Mouse (Mus musculus) kidney, adult 8-10 months (tissue): Measurements from ENCODE around the gene Sft2d1.

Experiments used
- DNase-seq, 2 experiments: peaks; one replicate each; pipeline ENCODE4 v3.0.0; 2022

Gene Sft2d1

DNA sequence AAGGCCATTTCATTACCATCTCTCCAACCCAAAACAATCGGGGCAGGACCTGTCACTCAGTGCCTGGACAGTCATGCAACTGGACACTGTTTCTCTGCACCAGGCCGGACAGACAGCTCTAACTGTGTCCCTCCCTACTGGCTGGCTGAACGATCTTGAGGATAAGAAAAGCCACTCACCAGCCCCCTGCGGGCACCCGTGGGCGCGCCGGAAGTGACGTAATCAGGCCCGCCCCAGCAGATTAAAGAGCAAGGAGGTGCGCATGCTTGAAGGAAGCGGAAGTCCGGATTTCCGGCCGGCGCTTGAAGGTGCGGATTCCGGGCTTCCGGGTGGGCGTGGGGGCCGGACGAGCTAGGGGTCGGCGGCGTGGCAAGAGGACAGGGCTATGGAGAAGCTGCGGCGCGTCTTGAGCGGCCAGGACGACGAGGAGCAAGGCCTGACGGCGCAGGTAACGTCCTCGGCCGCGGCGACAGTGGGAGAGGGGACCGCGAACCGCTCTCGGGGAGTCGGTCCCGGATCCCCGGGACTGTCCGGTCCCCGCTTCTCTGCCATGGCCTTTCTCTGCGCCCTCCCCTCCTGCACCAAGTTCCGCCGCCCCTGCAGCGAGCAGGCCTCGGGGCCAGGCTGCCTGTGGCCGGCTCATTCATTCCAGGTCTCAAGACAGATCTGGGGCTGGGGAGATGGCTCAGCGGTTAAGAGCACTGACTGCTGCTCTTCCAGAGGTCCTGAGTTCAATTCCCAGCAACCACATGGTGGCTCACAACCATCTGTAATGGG is at the start of gene Sft2d1:
Sft2d1 (plus strand) TSS at position 265 of the 777 bp plus-strand sequence.
- peak; percentile 96 to 97 for DNase-seq

DNA sequence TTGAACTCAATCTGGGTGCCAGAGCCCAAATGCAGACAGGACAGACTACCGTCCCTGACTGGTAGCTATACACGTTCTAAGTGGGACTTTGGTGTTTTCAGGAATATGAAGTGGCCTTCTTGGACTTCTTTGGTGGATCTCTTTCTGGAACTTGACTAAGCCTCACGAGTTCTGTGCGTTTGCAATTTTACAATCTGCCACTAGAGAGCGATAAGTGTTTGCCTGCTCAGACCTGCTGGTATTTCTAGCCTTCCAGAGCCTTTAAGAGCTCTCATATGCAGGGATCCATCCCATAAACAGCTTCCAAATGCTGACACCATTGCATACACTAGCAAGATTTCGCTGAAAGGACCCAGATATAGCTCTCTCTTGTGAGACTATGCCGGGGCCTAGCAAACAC is 46.3 kb upstream of the Sft2d1 start:
- peak; percentile 64 to 70 for DNase-seq

DNA sequence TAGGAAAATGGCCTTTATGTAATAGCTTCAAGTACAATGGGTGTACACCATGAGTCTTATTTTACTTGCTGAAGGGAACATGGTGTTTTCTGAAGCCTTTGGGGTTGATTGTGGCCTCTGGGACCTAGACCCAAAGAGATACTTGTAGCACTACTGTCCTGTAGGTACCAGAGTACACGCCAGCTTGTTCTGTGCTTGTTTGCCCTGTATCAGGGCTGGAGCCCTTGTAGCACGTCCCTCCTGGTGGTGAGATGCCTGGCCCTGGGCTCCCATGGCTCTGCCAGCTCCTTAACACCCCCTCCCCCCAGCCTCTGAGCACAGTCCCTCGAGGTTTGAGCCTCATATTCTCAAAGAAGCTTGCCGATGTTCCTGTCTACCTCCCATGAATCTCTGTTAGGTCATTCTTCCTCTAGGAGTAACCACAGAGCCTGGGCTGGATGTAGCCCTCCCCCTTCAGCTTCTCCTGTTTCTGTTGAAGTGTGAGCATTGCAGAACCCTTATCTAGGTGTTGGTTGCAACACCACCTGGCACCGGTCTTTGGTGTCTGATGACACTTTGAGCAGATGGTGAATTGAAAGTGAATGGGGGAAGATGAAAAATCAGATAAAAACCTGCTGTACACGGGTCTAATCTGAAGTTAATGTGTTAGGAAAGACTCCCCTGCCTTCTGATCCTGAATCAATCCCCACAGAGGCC is 38.7 kb upstream of the Sft2d1 start:
- no peak for DNase-seq

DNA sequence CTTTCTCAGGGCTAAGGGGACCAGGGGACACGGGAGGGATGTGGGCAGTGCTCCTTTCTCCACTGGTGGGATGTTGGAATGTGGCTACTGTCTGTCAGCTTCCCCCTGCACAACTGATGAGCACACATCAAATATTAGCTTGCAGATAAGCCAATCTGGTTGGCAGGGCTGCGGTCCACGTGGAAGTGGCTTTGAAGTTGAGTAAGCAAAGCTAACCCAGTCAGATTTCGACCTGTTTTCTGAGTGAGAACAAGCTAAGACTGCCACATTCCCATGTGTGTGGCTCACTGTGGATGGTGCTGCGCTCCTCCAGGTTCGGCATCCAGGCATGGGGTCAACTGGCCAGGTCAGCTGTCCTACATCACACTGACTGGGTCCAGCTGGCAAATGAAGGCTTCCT is 38.0 kb upstream of the Sft2d1 start:
- no peak for DNase-seq

DNA sequence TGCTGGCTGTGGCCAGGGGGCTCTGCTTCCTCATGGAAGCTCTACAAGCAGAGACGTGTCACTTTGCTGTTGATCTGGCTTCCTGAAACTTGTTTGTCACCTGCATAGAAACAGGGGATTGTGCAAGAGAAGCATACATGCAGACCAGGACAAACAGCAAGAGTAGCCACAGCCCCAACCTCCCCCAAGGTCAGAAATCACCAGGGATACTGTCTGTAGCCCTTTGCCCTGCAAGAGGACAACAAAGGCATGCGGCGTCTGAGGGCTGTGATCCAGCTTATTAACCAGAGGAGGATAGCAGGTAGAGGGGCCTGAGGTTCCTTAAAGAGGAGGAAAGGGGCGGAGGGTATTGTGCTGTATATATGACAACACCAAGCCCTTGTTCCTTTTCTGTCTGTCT is 34.8 kb upstream of the Sft2d1 start:
- DNase-seq, result peak; percentile 75 to 79

DNA sequence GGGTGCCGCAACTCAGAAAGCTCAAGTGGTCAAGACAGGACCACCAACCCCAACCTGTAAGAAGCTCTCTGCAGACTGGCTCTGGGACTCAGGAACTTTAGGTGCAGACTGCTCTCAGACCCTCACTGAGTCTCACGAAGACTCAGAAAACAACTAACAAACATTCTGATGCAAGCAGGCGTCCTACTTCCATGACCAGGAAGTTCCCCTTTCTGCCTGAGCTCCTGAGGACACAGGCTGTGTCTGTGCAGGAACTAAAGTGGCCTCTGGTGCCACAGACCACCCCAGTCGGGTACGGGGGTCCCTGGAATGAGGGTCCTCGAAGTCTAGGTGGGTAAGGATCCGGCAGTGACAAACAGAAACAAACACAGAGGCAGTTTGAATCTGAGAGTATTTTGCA is 34.2 kb upstream of the Sft2d1 start:
- no peak for DNase-seq

DNA sequence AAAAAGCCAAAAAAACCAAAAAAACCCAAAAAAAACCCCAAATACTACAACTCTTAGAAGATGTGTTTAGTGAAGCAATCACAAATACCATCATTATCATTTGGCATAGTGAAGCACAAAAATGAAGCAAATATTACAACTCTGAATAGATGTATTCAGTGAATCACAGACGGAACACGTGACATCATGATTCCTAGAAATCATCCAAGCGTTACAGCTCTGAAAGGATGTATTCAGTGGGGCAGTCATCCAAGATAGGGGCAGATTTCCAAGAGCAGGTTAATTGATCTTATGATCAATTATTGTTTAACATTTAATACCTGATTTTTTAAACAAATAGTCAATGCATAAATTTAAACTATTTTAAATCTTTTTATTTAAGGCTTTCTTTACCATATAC is 33.6 kb upstream of the Sft2d1 start:
- no peak for DNase-seq

DNA sequence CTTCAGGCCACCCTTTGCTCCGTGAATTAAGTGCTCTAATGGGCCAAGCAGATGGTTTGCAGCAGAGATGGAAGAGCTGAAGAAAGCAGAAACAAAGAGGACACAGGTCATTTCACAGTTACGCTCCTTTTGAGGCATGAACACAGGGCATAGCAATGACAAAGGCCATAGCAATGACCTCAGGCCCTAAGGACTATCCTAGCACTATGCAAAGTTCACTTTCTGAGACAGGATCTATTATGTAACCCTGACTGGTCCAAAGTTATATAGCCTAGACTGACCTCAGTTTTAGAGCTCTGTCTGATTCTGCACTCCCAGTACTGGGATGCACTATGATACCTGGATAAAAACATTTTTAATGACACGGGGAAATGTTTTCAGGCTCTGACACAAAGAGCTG is 32.5 kb upstream of the Sft2d1 start:
- DNase-seq, result peak in 1 of 2 experiments; percentile 48

DNA sequence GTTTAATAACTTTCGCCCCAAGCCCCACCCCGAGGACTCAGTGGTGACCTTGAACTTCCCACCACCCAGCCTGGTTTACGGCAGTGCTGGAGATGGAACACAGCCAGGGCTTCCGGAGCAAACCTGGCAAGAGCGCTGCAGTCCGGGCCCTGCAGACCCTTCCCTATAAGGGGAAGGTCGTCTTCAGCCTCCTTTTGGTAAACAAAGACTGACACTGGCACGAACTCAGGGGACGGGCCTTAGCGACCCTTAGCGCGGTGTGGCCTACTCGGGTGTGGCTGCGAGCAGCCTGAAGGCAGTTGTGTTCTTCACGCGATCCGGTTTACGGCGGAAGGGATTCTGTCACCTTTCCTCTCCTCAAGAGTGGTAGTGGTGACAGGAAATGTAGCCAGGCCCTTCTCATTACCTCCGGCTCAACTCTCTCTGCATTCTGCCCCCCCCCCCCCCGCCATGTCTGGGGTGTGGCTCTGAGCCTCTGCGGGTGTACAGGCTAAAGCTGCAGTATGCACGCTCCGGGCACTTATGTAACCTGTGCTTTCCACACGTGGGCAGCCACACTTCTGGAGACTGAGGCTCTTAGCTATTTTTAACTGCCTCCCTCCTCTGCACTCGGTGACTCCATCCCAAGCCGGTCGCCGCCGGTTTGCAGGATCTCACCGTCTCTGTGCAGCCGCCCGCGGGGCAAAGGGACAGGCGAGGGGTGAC is 27.9 kb upstream of the Sft2d1 start, which contains the start of gene Mpc1:
Mpc1 (plus strand) TSS at position 84 of the 705 bp plus-strand sequence.
- DNase-seq, result peak; percentile 93 to 96

DNA sequence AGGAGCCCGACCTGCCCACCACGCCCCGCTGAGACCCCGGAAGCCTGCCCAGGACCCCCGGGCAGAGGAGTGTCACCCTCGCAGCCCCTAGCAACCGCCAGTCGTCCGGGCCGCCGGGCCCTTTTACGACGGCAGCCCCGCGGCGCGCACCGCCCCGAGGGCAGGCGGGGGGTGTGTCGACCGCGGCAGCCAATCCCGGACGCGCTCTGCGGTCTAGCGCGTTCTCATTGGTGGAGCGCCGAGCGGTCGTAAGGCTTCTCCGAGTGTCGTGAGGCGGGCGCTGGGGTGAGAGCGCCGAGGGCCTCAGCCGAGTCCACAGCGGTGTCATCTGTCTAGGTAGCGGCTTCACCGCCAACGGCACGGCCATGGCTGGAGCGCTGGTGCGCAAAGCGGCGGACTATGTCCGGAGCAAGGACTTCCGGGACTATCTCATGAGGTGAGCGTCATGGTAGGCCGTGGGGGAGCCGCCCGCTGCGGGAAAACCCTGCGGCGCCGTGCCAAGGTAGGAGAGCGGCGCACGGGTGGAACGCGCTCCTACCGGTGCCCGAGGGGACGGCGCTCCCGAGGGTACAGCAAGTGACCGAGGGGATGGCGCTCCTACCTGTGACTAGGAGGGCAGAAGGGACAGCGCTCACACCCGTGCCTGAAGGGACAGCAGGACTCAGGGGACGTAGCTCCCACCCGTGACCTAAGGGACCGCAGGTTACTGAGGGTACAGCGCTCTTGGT is 27.2 kb upstream of the Sft2d1 start:
- peak; percentile 95 to 97 for DNase-seq

DNA sequence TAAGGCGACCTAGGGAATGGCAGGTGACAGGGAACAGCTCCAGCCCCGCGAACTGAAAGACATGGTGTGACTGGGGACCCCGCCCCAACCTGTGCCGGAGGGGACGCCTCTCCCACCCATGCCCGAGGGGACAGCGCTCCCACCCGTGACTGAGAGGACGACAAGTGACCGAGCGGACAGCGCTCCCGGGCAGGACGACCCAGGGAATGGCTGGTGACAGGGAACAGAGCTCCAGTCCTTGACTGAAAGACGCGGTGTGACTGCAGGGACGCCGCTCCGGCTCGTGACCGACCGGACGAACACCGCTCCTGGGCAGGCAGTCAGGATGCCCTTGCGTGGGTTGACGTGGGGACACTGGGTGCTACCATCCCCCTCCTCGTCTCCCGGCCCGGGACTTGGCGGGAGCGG is 26.6 kb upstream of the Sft2d1 start:
- peak; percentile 50 to 58 for DNase-seq

DNA sequence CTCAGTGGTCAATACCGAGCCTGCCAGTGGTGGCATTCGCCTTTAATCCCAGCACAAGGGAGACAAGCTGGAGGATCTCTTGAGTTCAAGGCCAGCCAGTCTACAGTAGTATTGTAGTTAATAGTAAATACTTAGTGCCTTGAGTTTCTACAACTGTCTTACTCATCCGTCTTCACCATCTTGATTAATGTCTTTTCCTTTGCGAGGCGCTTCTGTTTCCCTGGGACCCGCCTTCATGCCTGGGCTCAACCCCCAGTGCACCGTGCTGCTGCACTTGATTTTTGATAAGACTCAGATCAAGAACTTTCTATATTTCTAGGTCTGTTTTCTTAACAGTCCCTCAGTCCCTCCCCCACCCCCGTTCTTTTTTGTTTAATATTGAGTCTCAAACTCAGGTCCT is 25.8 kb upstream of the Sft2d1 start:
- no peak for DNase-seq

DNA sequence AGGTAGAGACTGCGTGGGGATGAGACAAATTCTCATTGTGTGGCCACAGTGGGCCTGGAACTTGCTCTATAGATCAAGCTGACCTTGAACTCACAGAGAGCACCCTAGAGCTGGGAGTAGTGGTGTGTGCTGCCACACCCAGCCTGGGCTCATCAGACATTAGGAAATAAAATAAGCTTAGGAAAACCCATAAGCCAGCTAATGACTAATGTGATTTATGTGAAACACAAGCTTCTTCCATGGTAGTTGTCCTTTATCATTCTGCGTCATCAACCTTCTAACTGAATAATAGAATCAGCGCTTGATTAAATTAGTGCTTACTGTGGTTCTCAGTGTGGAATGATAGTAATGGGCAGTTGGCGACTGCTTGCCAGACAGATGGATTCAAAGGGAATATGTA is 23.9 kb upstream of the Sft2d1 start:
- no peak for DNase-seq

DNA sequence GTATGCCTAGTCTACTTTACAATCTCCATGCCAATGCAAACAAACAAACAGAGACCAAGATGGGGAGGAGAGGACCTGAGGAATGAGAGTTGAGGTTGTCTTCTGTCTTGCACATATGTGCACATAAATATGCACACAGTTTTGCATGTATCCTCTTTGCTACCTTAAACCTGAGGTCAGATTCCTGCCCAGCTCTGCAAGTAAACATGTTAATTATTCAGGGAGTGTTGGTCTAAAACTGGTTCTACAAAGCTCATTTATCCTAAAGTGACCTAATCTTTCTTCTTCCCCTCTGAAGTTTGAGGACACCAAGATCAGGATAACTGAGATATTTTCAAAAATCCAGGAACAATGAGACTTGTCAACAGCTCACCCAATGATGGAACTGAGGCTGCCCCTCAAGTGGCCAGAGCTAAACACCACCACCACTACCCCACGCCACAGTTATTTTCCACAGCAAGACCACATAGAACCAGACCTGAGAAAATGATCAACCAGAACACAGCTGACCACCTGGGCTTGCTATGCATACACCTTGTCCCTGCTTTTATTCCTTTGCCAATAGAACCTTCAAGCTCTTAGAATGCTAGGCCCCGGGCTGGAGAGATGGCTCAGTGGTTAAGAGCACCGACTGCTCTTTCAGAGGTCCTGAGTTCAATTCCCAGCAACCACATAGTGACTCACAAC is 20.8 kb upstream of the Sft2d1 start:
- DNase-seq, result peak in 1 of 2 experiments; percentile 43

DNA sequence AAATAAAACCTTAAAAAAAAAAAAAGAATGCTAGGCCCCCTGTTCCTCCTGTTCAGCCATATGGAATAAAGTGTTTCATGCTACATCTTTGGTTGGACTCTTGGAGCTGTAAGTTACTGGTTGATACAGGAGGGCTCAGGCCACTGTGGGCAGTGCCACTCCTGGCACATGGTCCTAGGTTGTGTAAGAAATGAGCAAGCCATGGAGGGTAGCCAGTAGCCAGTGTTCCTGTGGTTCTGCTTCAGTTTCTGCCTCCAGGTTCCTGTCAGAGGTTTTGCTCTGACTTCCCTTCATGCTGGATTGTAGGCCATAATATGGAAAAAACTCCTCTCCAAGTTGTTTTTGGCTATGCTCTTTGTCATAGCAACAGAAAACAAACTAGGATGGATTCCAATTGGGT is 20.2 kb upstream of the Sft2d1 start:
- no peak for DNase-seq

DNA sequence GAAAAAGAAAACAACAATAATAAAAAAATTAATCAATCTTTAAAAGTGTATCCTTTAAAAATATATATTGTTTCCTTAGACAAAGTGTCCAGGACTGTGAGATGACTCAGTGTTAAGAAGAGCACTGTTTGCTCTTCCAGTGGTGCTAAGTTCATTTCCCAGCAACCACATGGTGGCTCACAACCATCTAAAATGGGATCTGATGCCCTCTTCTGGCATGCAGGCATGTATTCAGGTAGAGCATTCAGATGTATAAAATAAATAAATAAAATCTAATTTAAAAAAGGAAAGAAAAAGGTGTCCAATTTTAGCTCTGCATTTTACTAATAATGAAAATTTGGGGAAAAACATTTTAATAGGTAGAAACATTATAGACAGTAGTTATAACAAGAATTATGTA is 15.1 kb upstream of the Sft2d1 start:
- DNase-seq, result no peak

DNA sequence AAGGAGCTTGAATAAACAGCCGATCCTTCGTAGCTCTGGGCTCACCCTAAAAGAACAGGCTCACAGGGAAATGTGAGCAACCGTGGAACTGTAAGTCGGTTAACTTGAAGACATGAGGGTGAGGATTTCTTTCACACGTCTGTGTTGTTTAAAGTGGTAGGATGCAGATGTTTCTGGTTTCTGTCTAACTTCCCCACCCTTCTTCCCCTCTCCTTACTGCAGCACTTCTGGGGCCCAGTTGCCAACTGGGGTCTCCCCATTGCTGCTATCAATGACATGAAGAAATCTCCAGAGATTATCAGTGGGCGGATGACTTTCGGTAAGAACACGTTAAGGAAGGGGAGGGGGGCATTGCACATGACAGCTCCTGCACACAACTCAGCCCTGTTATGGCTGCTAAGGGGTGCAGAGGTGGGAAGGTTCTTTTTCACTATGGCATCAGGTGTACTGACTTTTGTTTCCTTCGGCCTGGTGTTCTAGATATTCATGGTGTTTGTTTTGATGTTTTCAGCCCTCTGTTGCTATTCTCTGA is 14.5 kb upstream of the Sft2d1 start:
- DNase-seq, result no peak

DNA sequence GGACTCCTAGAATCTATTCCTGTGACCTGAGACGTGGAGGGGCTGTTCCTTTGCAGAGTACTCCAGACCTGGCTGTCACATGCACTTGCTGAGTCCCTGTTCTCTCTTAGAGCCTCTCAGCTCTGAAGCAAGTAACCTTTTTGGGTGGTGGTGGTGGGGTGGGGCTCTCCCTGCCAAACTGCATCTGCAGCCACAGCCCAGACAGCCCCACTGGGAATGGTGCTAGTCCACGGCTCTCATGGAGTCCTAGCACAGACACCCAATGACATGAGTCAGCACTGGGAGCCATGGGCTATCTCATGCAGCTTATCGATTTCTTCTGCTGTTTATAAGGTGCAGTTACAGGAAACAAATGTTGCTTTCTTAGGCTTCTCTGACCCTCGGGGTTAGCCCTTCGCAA is 13.2 kb upstream of the Sft2d1 start:
- DNase-seq, result no peak

DNA sequence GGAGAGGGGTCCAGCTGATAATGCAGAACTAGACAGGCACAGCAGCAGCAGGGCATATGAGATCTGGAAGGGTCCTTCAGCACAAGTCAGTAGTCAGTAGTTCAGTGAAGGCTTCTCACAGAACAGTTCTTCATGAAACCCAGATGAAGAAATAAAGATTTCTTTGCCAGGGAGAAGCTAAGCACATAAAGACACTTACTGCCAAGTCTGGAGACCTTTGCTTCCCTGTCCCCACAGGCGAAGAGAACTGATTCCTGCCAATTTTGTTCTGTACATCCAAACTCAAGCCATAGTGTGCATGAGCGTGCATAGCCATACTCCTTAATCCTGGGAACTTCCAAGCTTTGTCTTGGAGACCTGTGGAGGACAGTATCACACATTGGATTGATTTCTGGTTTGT is 12.6 kb upstream of the Sft2d1 start:
- DNase-seq, result no peak

DNA sequence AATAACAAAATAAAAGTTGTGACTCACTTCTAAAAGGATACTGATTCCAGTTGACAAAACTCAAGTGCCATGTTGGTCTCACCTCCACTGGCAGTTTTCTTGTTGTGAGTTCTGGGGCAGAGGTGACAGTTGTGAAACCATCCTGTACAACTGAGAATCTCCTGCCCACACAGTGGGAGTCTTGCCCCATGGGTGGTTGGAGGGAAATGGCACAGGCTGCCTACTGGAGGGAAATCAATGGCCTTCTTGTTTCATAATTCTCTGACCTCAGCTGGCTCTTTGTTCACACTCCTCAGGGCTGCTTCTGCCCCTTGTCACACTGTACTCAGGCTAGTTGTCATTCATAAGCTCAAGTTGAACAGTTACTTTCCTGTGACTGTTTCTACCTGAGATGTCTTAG is 11.4 kb upstream of the Sft2d1 start:
- DNase-seq, result no peak

DNA sequence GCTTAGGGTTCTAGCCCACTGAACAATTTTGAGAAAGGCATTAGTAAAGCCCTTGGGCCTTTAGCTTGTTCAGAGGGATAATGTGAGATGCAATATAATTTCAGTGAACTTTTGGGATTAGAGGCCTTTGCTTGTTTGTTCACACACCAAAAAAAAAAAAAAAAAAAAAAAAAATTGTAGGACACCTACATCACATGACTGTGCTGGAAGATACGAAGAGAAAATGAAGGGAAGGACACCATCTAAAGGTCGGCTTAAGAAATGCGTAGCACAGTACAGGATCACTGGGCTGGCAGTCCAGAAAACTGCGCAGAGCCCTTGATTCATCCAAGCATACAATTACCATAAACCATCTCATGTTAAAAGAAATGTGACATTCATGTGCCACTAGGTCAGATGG is 9.4 kb upstream of the Sft2d1 start:
- no peak for DNase-seq

DNA sequence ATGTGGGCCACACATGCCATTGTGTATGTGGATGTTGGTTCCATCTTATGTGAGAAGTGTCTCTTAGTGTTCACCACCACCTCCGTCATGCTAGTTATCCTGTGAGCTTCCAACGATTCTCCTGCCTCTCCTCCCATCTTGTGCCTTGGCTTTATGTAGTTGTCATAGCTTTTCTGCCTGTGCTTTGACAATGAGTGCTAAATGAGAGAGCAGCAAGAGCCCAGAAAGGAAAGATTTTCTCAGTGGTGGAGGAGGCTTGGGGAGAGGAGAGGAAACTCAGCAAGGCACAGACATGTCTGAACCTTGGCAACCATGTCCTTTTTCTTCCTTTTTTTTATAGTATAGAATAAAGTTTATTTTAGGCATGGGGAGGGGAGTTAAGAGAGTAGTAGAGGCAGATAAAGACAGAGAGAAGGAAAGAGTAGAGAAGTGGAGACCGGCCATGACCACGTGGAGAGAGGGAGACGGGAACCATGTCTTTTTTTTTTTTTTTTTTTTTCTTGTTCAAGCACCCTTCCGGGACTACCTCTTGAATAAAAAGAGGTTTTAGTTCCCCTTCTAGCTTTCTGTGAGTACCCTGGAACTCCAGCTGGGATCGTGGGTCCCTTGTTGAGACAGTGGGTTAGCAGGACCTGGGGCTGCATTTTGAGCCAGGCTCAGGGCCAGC is 8.0 kb upstream of the Sft2d1 start:
- DNase-seq, result no peak
